Mouse (Mus musculus): Measurements from ENCODE around the gene March11. TPM values are rescaled to one million over a fixed set of nuclear protein-coding genes. Genes with fewer than 3 reads are reported as not detected.

March11 gene
- total and polyA plus RNA-seq, 2 experiments from 2014 or later, result 5.6 to 6.5 TPM

GRCm38 (mm10) chr15:26374232-26374631, 65.4 kb downstream of the March11 start:
- TF ChIP-seq CTCF (IDR thresholded peaks at IDR 0.05), result no peak
- DNase-seq (ENCODE audit: low spot score) (no peak), ATAC-seq (ENCODE audit: low FRiP score) (no peak)
- no peaks in the 10 kb centered on the region for H3K9me3 ChIP-seq (ENCODE audit: low read length)
- H3K27me3 ChIP-seq (ENCODE audit: insufficient read depth, low read length), result no peaks in the 10 kb centered on the region
- H3K4me2 ChIP-seq (ENCODE audit: low read depth, low read length, poor library complexity, severe bottlenecking), result no peak overlapping the region
- H3K36me3 ChIP-seq (ENCODE audit: insufficient read depth, low read length), result no peaks in the 10 kb centered on the region
- H3K27ac ChIP-seq (ENCODE audit: low read depth, low read length), result no peak overlapping the region
- 63% methylated on average over 2 of the region's 2 CpGs for WGBS
- H3K9ac ChIP-seq (replicated peaks; ENCODE audit: low read length, poor library complexity, severe bottlenecking), result no peak overlapping the region
- H3K4me3 ChIP-seq (ENCODE audit: low read depth, low read length), result no peak overlapping the region
- no peaks in the 10 kb centered on the region for H3K4me1 ChIP-seq (ENCODE audit: insufficient read depth, low read length)

- Histone ChIP-seq H3K36me3 (ENCODE audit: insufficient read depth, low read length) (no peaks in the 10 kb centered on the region), H3K4me3 (ENCODE audit: low read depth, low read length) (no peak overlapping the region), H3K9me3 (ENCODE audit: low read length) (no peaks in the 10 kb centered on the region), H3K27ac (ENCODE audit: low read depth, low read length) (no peak overlapping the region), H3K4me2 (ENCODE audit: low read depth, low read length, poor library complexity, severe bottlenecking) (no peak overlapping the region), H3K9ac (replicated peaks; ENCODE audit: low read length, poor library complexity, severe bottlenecking) (no peak overlapping the region), H3K27me3 (ENCODE audit: insufficient read depth, low read length) (no peaks in the 10 kb centered on the region), H3K4me1 (ENCODE audit: insufficient read depth, low read length) (no peaks in the 10 kb centered on the region)
- TF ChIP-seq CTCF (IDR thresholded peaks at IDR 0.05), result no peak
- 93% methylated on average over 3 of the region's 3 CpGs for WGBS
- DNase-seq (ENCODE audit: low spot score), result no peak
- no peak for ATAC-seq (ENCODE audit: low FRiP score)
These were observed 66.1 kb downstream of the March11 start for GRCm38 (mm10) chr15:26374946-26375345.

- ATAC-seq (ENCODE audit: low FRiP score), result no peak
- WGBS, result 62% methylated on average over 2 of the region's 2 CpGs
These were observed 68.5 kb downstream of the March11 start for GRCm38 (mm10) chr15:26377355-26377754.

GRCm38 (mm10) chr15:26378879-26379278, 70.0 kb downstream of the March11 start:
- no peak overlapping the region for H3K4me3 ChIP-seq (ENCODE audit: low read depth, low read length)
- H3K4me1 ChIP-seq (ENCODE audit: insufficient read depth, low read length), result no peaks in the 10 kb centered on the region
- TF ChIP-seq CTCF (IDR thresholded peaks at IDR 0.05), result no peak
- no peaks in the 10 kb centered on the region for H3K9me3 ChIP-seq (ENCODE audit: low read length)
- H3K27me3 ChIP-seq (ENCODE audit: insufficient read depth, low read length), result no peaks in the 10 kb centered on the region
- H3K36me3 ChIP-seq (ENCODE audit: insufficient read depth, low read length), result no peaks in the 10 kb centered on the region
- no peak overlapping the region for H3K4me2 ChIP-seq (ENCODE audit: low read depth, low read length, poor library complexity, severe bottlenecking)
- no peak for DNase-seq (ENCODE audit: low spot score)
- ATAC-seq (ENCODE audit: low FRiP score), result no peak
- 91% methylated on average over 4 of the region's 4 CpGs for WGBS
- H3K27ac ChIP-seq (ENCODE audit: low read depth, low read length), result no peak overlapping the region
- no peak overlapping the region for H3K9ac ChIP-seq (replicated peaks; ENCODE audit: low read length, poor library complexity, severe bottlenecking)

More at GRCm38 (mm10) chr15:26377355-26377754, 68.5 kb downstream of the March11 start:
- Histone ChIP-seq H3K9ac (replicated peaks; ENCODE audit: low read length, poor library complexity, severe bottlenecking) (no peak overlapping the region), H3K4me2 (ENCODE audit: low read depth, low read length, poor library complexity, severe bottlenecking) (no peak overlapping the region), H3K36me3 (ENCODE audit: insufficient read depth, low read length) (no peaks in the 10 kb centered on the region), H3K9me3 (ENCODE audit: low read length) (no peaks in the 10 kb centered on the region), H3K4me1 (ENCODE audit: insufficient read depth, low read length) (no peaks in the 10 kb centered on the region), H3K4me3 (ENCODE audit: low read depth, low read length) (no peak overlapping the region), H3K27me3 (ENCODE audit: insufficient read depth, low read length) (no peaks in the 10 kb centered on the region), H3K27ac (ENCODE audit: low read depth, low read length) (no peak overlapping the region)
- no peak for TF ChIP-seq CTCF (IDR thresholded peaks at IDR 0.05)
- DNase-seq (ENCODE audit: low spot score), result no peak

- WGBS, result 96% methylated on average over 3 of the region's 3 CpGs
- no peak overlapping the region for H3K4me3 ChIP-seq (ENCODE audit: low read depth, low read length)
These were observed 71.0 kb downstream of the March11 start for GRCm38 (mm10) chr15:26379831-26380230.

GRCm38 (mm10) chr15:26380844-26381243, 72.0 kb downstream of the March11 start:
- H3K27me3 ChIP-seq (ENCODE audit: insufficient read depth, low read length), result no peaks in the 10 kb centered on the region
- ATAC-seq (ENCODE audit: low FRiP score) (no peak), DNase-seq (ENCODE audit: low spot score) (no peak)
- no peak overlapping the region for H3K27ac ChIP-seq (ENCODE audit: low read depth, low read length)
- H3K36me3 ChIP-seq (ENCODE audit: insufficient read depth, low read length), result no peaks in the 10 kb centered on the region
- no peak for TF ChIP-seq CTCF (IDR thresholded peaks at IDR 0.05)
- H3K4me2 ChIP-seq (ENCODE audit: low read depth, low read length, poor library complexity, severe bottlenecking), result no peak overlapping the region
- H3K9ac ChIP-seq (replicated peaks; ENCODE audit: low read length, poor library complexity, severe bottlenecking), result no peak overlapping the region
- no peaks in the 10 kb centered on the region for H3K9me3 ChIP-seq (ENCODE audit: low read length)
- WGBS, result 61% methylated on average over 1 of the region's 1 CpGs
- no peak overlapping the region for H3K4me3 ChIP-seq (ENCODE audit: low read depth, low read length)
- no peaks in the 10 kb centered on the region for H3K4me1 ChIP-seq (ENCODE audit: insufficient read depth, low read length)

More at GRCm38 (mm10) chr15:26379831-26380230, 71.0 kb downstream of the March11 start:
- Histone ChIP-seq H3K36me3 (ENCODE audit: insufficient read depth, low read length) (no peaks in the 10 kb centered on the region), H3K4me2 (ENCODE audit: low read depth, low read length, poor library complexity, severe bottlenecking) (no peak overlapping the region), H3K27ac (ENCODE audit: low read depth, low read length) (no peak overlapping the region), H3K9me3 (ENCODE audit: low read length) (no peaks in the 10 kb centered on the region), H3K27me3 (ENCODE audit: insufficient read depth, low read length) (no peaks in the 10 kb centered on the region), H3K4me1 (ENCODE audit: insufficient read depth, low read length) (no peaks in the 10 kb centered on the region), H3K9ac (replicated peaks; ENCODE audit: low read length, poor library complexity, severe bottlenecking) (no peak overlapping the region)
- DNase-seq (ENCODE audit: low spot score) (no peak), ATAC-seq (ENCODE audit: low FRiP score) (no peak)
- TF ChIP-seq CTCF (IDR thresholded peaks at IDR 0.05), result no peak
